Mouse (Mus musculus): ENCODE measurements around the gene Zfp574. TPM values are rescaled to one million over a fixed set of nuclear protein-coding genes. Genes with fewer than 3 reads are reported as not detected.

Gene Zfp574
- polyA plus RNA-seq, 1 experiment, result 23.1 TPM

- no peak for DNase-seq (ENCODE audit: low spot score)
These were observed 486 bp downstream of the Zfp574 start for GRCm38 (mm10) chr7:25072716-25073390.

GRCm38 (mm10) chr7:25073924-25074323, 1.6 kb downstream of the Zfp574 start:
- no peak for DNase-seq (ENCODE audit: low spot score)

- DNase-seq (ENCODE audit: low spot score), result no peak
These were observed 3.9 kb downstream of the Zfp574 start for GRCm38 (mm10) chr7:25076296-25076662.

GRCm38 (mm10) chr7:25076663-25077413, 4.5 kb downstream of the Zfp574 start:
- peak; percentile 86 for DNase-seq (ENCODE audit: low spot score)

- DNase-seq (ENCODE audit: low spot score), result no peak
These were observed 5.0 kb downstream of the Zfp574 start for GRCm38 (mm10) chr7:25077414-25077755.

GRCm38 (mm10) chr7:25079496-25080026, 7.2 kb downstream of the Zfp574 start:
- DNase-seq (ENCODE audit: low spot score), result no peak

- no peak for DNase-seq (ENCODE audit: low spot score)
These were observed 8.1 kb downstream of the Zfp574 start for GRCm38 (mm10) chr7:25080431-25080830.

GRCm38 (mm10) chr7:25082510-25082909, 10.1 kb downstream of the Zfp574 start:
- no peak for DNase-seq (ENCODE audit: low spot score)

- no peak for DNase-seq (ENCODE audit: low spot score)
These were observed 12.3 kb downstream of the Zfp574 start for GRCm38 (mm10) chr7:25084621-25085020.

- DNase-seq (ENCODE audit: low spot score), result no peak
These were observed 14.3 kb downstream of the Zfp574 start for GRCm38 (mm10) chr7:25086656-25087055.

- no peak for DNase-seq (ENCODE audit: low spot score)
These were observed 15.0 kb downstream of the Zfp574 start for GRCm38 (mm10) chr7:25087256-25087912.

- DNase-seq (ENCODE audit: low spot score), result no peak
These were observed 15.6 kb downstream of the Zfp574 start for GRCm38 (mm10) chr7:25087972-25088371.

- no peak for DNase-seq (ENCODE audit: low spot score)
These were observed 16.2 kb downstream of the Zfp574 start for GRCm38 (mm10) chr7:25088531-25088930.

- DNase-seq (ENCODE audit: low spot score), result no peak
These were observed 16.6 kb downstream of the Zfp574 start for GRCm38 (mm10) chr7:25088968-25089367.

GRCm38 (mm10) chr7:25089875-25090274, 17.5 kb downstream of the Zfp574 start:
- DNase-seq (ENCODE audit: low spot score), result no peak

- DNase-seq (ENCODE audit: low spot score), result no peak
These were observed 25.8 kb downstream of the Zfp574 start for GRCm38 (mm10) chr7:25098169-25098568.

- DNase-seq (ENCODE audit: low spot score), result no peak
These were observed 27.2 kb downstream of the Zfp574 start for GRCm38 (mm10) chr7:25099581-25099980.

GRCm38 (mm10) chr7:25105411-25106160, 33.2 kb downstream of the Zfp574 start:
- no peak for DNase-seq (ENCODE audit: low spot score)

- DNase-seq (ENCODE audit: low spot score), result no peak
These were observed 34.6 kb downstream of the Zfp574 start for GRCm38 (mm10) chr7:25106790-25107502.

- DNase-seq (ENCODE audit: low spot score), result no peak
These were observed 37.0 kb downstream of the Zfp574 start for GRCm38 (mm10) chr7:25109355-25109754.

GRCm38 (mm10) chr7:25110336-25110735, 38.0 kb downstream of the Zfp574 start:
- DNase-seq (ENCODE audit: low spot score), result no peak
